Mouse (Mus musculus): ENCODE data around the gene Csrnp1. TPM values are rescaled to one million over a fixed set of nuclear protein-coding genes. Genes with fewer than 3 reads are reported as not detected.
A peak's percentile ranks its signal among the peaks of the same experiment; 100 is the strongest.
"Not testable (repeated sequence)": the region's sequence is repeated elsewhere in the genome, so short reads cannot be mapped to it uniquely, and the experiment has no call there.

Csrnp1 gene
- total and polyA plus RNA-seq, 3 experiments = 17.3 to 44.1 (median 26.5) TPM

DNA sequence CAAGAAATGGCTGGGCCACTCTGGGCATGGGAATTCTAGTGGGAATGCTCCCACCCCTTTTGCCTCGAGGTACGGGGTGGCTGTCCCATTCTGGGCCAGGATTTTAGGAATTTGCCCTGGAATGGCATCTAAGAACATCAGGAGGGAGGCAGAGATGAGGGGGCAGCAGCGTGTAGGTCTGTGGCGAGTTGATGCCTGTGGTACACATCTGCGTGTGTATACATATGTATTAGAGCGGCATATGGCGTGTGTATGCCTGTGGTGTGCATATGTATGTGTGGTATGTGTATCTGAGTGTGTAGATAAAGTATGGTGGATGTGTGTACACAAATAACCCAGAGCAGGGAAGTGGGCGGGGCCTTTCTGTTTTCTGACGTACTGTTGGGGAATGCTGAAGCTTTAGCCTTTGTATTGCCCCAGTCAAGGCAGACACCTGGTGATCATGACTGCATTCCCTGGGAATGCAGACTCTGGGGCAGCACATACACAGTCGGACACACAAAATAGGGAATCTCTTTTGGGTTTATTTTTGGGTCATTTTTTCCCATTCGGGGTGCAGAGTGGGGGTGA lies 28.9 kb upstream of the Csrnp1 start:
- DNase-seq (ENCODE audit: low spot score) = no peak
- no peak for TF ChIP-seq CTCF (IDR thresholded peaks at IDR 0.05; ENCODE audit: low read depth, low read length)
- no peak for TF ChIP-seq TAL1 (conservative IDR thresholded peaks at IDR 0.05; ENCODE audit: low read depth, low read length)
- no peak for TF ChIP-seq GATA1 (IDR thresholded peaks at IDR 0.05; ENCODE audit: borderline replicate concordance, low read length)
- TF ChIP-seq POLR2AphosphoS5 (IDR thresholded peaks at IDR 0.05; ENCODE audit: insufficient replicate concordance, low read depth, low read length) = no peak
- TF ChIP-seq GATA2 (IDR thresholded peaks at IDR 0.05; ENCODE audit: borderline replicate concordance, low read depth, low read length) = no peak
- ATAC-seq (ENCODE audit: extremely low read depth, insufficient number of reproducible peaks, low FRiP score, poor library complexity, severe bottlenecking) = no peak
- Histone ChIP-seq H3K27me3 (ENCODE audit: insufficient read depth, low read length) (peaks cover 57% of the 10 kb centered on the region), H3K36me3 (replicated peaks) (no peaks in the 10 kb centered on the region), H3K9me3 (replicated peaks) (no peaks in the 10 kb centered on the region), H3K4me3 (ENCODE audit: low read depth, low read length) (no peak overlapping the region), H3K4me1 (ENCODE audit: insufficient read depth, low read depth, low read length) (peaks cover 13% of the 10 kb centered on the region)

DNA sequence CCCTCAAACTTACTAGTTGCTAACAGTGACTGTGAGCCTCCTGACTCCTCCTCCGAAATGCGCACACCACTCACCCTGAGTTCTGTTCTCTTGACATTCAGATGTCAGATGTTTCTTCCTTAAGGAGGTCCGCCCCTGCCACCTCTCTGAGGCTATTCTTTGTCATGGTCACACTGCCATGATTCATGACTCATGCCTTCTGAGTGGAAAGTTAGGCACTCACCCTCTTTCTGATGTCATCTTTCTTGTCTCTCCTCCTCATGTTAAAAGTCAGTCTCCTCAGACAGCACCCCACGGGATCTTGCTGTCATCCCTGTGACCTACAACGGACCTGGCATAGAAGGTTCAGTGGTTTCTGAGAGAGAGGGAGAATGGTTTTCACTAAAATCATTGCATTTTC lies 28.3 kb upstream of the Csrnp1 start:
- ATAC-seq (ENCODE audit: extremely low read depth, insufficient number of reproducible peaks, low FRiP score, poor library complexity, severe bottlenecking) = no peak
- TF ChIP-seq CTCF (IDR thresholded peaks at IDR 0.05; ENCODE audit: low read depth, low read length) (no peak), GATA2 (IDR thresholded peaks at IDR 0.05; ENCODE audit: borderline replicate concordance, low read depth, low read length) (no peak), TAL1 (conservative IDR thresholded peaks at IDR 0.05; ENCODE audit: low read depth, low read length) (no peak), GATA1 (IDR thresholded peaks at IDR 0.05; ENCODE audit: borderline replicate concordance, low read length) (no peak), POLR2AphosphoS5 (IDR thresholded peaks at IDR 0.05; ENCODE audit: insufficient replicate concordance, low read depth, low read length) (no peak)
- no peak overlapping the region for H3K4me3 ChIP-seq (ENCODE audit: low read depth, low read length)
- DNase-seq (ENCODE audit: low spot score) = no peak
- no peaks in the 10 kb centered on the region for H3K36me3 ChIP-seq (replicated peaks)
- peaks cover 13% of the 10 kb centered on the region for H3K4me1 ChIP-seq (ENCODE audit: insufficient read depth, low read depth, low read length)
- peaks cover 53% of the 10 kb centered on the region for H3K27me3 ChIP-seq (ENCODE audit: insufficient read depth, low read length)
- peaks cover 1% of the 10 kb centered on the region for H3K9me3 ChIP-seq (replicated peaks)

DNA sequence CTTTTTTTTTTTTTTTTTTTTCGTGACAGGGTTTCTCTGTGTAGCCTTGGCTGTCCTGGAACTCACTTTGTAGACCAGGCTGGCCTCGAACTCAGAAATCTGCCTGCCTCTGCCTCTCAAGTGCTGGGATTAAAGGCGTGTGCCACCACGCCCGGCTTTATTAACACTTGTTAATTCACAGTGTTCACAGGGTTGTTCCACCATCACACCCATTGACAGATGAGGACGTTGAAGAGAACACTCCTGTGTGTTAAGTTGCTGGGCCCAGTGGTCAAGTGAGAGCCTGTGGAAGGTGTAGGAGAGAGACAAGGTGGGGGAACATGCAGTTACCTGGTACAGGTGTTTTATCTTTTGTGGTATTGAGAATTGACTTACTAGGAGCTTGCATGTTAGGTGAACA lies 27.7 kb upstream of the Csrnp1 start:
- not testable (repeated sequence) for ATAC-seq (ENCODE audit: extremely low read depth, insufficient number of reproducible peaks, low FRiP score, poor library complexity, severe bottlenecking); H3K36me3 ChIP-seq (replicated peaks); DNase-seq (ENCODE audit: low spot score); H3K4me3 ChIP-seq (ENCODE audit: low read depth, low read length); H3K9me3 ChIP-seq (replicated peaks)
- Histone ChIP-seq H3K27me3 (ENCODE audit: insufficient read depth, low read length) (peaks cover 52% of the 10 kb centered on the region), H3K4me1 (ENCODE audit: insufficient read depth, low read depth, low read length) (peaks cover 13% of the 10 kb centered on the region)

DNA sequence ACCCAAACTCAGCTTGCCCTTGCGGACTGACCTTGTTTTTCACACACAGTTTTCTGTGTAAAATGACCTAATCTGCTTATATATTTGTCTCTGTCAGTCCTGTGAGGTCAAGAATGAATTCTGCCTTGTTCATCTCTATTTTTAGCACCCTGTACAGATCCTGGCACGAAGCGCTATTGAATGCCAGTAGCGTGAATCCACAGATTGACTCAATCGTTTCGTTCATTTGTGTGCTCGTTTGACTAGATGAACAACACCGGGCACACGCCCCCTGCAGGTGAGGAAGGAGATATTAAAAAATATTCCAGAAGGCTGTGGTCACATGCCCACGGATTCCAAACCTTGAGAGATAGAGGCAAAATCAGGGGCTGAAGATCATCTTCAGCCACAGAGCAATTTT lies 27.1 kb upstream of the Csrnp1 start:
- Histone ChIP-seq H3K4me1 (ENCODE audit: insufficient read depth, low read depth, low read length) (peaks cover 13% of the 10 kb centered on the region), H3K36me3 (replicated peaks) (no peaks in the 10 kb centered on the region), H3K27me3 (ENCODE audit: insufficient read depth, low read length) (peaks cover 48% of the 10 kb centered on the region), H3K9me3 (replicated peaks) (peaks cover 7% of the 10 kb centered on the region), H3K4me3 (ENCODE audit: low read depth, low read length) (peak overlapping the region; percentile 66; the same call in 1 of the 2 replicates)
- no peak for TF ChIP-seq CTCF (IDR thresholded peaks at IDR 0.05; ENCODE audit: low read depth, low read length)
- no peak for TF ChIP-seq POLR2AphosphoS5 (IDR thresholded peaks at IDR 0.05; ENCODE audit: insufficient replicate concordance, low read depth, low read length)
- TF ChIP-seq GATA2 (IDR thresholded peaks at IDR 0.05; ENCODE audit: borderline replicate concordance, low read depth, low read length) = no peak
- no peak for TF ChIP-seq TAL1 (conservative IDR thresholded peaks at IDR 0.05; ENCODE audit: low read depth, low read length)
- TF ChIP-seq GATA1 (IDR thresholded peaks at IDR 0.05; ENCODE audit: borderline replicate concordance, low read length) = no peak
- ATAC-seq (ENCODE audit: extremely low read depth, insufficient number of reproducible peaks, low FRiP score, poor library complexity, severe bottlenecking) = no peak
- no peak for DNase-seq (ENCODE audit: low spot score)

DNA sequence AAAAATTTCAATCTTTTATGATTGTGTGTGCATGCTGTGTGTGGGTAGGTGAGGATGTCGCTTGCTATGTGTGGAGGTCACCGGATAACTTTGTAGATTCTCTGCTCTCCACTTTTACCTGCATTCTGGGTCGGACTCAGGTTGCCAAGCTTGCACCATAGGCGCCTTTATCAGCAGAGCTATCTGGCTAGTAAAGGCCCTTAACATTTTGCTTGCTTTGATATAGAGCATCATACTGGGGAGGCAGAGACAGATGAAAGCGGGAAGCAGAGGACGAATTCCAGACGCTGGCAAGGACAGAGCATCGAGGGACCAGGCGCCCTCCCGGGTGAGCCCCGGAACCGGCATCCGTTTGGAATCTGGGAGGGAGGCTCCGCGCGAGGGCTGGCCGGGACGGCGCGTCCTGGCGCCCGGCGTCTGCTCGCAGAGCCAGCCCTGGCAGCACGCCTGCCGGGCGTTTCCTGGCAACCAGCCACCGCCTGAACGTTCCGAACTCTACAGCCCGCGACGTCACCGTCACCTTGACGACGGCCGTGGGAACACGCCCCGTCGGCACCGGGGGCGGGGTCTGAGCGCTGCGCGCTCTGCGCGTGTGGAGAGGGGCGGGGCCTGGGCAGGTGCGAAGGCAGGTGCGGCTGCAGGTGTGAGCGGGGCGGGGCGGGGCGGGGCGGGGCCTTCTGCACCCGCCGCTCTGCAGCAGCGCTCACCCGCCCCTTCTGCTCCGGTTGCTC lies 26.5 kb upstream of the Csrnp1 start:
- peaks cover 7% of the 10 kb centered on the region for H3K9me3 ChIP-seq (replicated peaks)
- H3K4me1 ChIP-seq (ENCODE audit: insufficient read depth, low read depth, low read length) = peaks cover 13% of the 10 kb centered on the region
- no peaks in the 10 kb centered on the region for H3K36me3 ChIP-seq (replicated peaks)
- peak; percentile 96 for ATAC-seq (ENCODE audit: extremely low read depth, insufficient number of reproducible peaks, low FRiP score, poor library complexity, severe bottlenecking)
- peak overlapping the region; percentile 66; the same call in 1 of the 2 replicates for H3K4me3 ChIP-seq (ENCODE audit: low read depth, low read length)
- peaks cover 42% of the 10 kb centered on the region for H3K27me3 ChIP-seq (ENCODE audit: insufficient read depth, low read length)
- peak; percentile 91 for DNase-seq (ENCODE audit: low spot score)
- TF ChIP-seq GATA1 (IDR thresholded peaks at IDR 0.05; ENCODE audit: borderline replicate concordance, low read length) = no peak
- TF ChIP-seq GATA2 (IDR thresholded peaks at IDR 0.05; ENCODE audit: borderline replicate concordance, low read depth, low read length) = no peak
- TF ChIP-seq CTCF (IDR thresholded peaks at IDR 0.05; ENCODE audit: low read depth, low read length) = no peak

DNA sequence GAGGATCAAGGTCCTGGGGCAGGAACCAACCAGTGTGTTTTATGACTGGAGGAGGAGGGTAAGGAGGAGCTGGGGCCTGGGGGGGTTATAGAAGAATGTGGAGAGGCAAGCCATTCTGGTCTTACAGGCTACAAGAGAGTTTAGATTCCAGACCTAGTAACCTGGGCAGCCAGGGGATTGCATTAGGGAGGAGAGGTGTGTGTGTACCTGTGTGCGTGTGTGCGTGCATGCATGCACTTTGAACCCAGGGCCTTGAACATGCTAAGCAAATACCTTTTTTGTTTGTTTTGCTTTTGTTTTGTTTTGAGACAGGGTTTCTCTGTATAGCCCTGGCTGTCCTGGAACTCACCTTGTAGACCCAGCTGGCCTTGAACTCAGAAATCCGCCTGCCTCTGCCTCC lies 25.4 kb upstream of the Csrnp1 start:
- H3K4me3 ChIP-seq (ENCODE audit: low read depth, low read length) = no peak overlapping the region
- peaks cover 32% of the 10 kb centered on the region for H3K27me3 ChIP-seq (ENCODE audit: insufficient read depth, low read length)
- TF ChIP-seq CTCF (IDR thresholded peaks at IDR 0.05; ENCODE audit: low read depth, low read length) = no peak
- TF ChIP-seq POLR2AphosphoS5 (IDR thresholded peaks at IDR 0.05; ENCODE audit: insufficient replicate concordance, low read depth, low read length) = no peak
- no peak for TF ChIP-seq GATA1 (IDR thresholded peaks at IDR 0.05; ENCODE audit: borderline replicate concordance, low read length)
- no peak for TF ChIP-seq GATA2 (IDR thresholded peaks at IDR 0.05; ENCODE audit: borderline replicate concordance, low read depth, low read length)
- TF ChIP-seq TAL1 (conservative IDR thresholded peaks at IDR 0.05; ENCODE audit: low read depth, low read length) = no peak
- no peak for ATAC-seq (ENCODE audit: extremely low read depth, insufficient number of reproducible peaks, low FRiP score, poor library complexity, severe bottlenecking)
- no peak for DNase-seq (ENCODE audit: low spot score)
- H3K4me1 ChIP-seq (ENCODE audit: insufficient read depth, low read depth, low read length) = peaks cover 13% of the 10 kb centered on the region
- no peaks in the 10 kb centered on the region for H3K36me3 ChIP-seq (replicated peaks)
- H3K9me3 ChIP-seq (replicated peaks) = peaks cover 7% of the 10 kb centered on the region
